Mouse (Mus musculus) CH12.LX (cell line): Measurements from ENCODE around the gene Alpk1.

ENCODE experiments used
- MYC ChIP-seq: IDR thresholded peaks from 2 replicates; pipeline ENCODE4 v1.6.1; 2011; ENCODE audit warnings: low read depth, mild to moderate bottlenecking, improper control_type of control experiment, low read length
- NELFE ChIP-seq: IDR thresholded peaks from 2 replicates; pipeline ENCODE4 v1.6.1; 2011; ENCODE audit warnings: low read depth, low read length, improper control_type of control experiment
- RAD21 ChIP-seq: IDR thresholded peaks from 2 replicates; pipeline ENCODE4 v1.6.1; 2011; ENCODE audit warnings: low read depth, mild to moderate bottlenecking, low read length, improper control_type of control experiment, moderate library complexity

- TF ChIP-seq NELFE (no peak), RAD21 (no peak), MYC (no peak)
These were observed 38.7 kb upstream of the Alpk1 start for GRCm38 (mm10) chr3:127818694-127819663.
